12 mouse cellular contexts compared by ENCODE assay signal in genomic region chr16:87364231-87364630, GRCm38 (mm10). TPM values are rescaled to one million over a fixed set of nuclear protein-coding genes. Genes with fewer than 3 reads are reported as not detected.
DNase-seq lines count a peak whose midpoint lies in the region; ATAC-seq and TF ChIP-seq lines count a peak whose summit lies in the region.
"Had no signal": no experiment of that assay in that cellular context is flagged by ENCODE, and none has a peak within 500 bp of the region (broad histone marks: within the 10 kb centered on the region; RNA-seq: fewer than 3 reads in every experiment).

No protein-coding gene starts in this region.

- H3K27me3 ChIP-seq in heart, embryonic 13.5 days (replicated peaks), result no peaks in the 10 kb centered on the region
- no peaks in the 10 kb centered on the region for H3K27me3 ChIP-seq in heart, embryonic 11.5 days (ENCODE audit: control insufficient read depth, insufficient read depth, low read length)
- no peaks in the 10 kb centered on the region for H3K27me3 ChIP-seq in MEL (ENCODE audit: control insufficient read depth in 1 of 2, insufficient read depth in 2 of 2, low read length in 2 of 2)
- no peaks in the 10 kb centered on the region for H3K27me3 ChIP-seq in kidney, postnatal 0 days (ENCODE audit: insufficient read depth, low read length)
- no peaks in the 10 kb centered on the region for H3K27me3 ChIP-seq in hindbrain, embryonic 11.5 days (ENCODE audit: control insufficient read depth, insufficient read depth, low read length)
- H3K27me3 ChIP-seq: embryonic facial prominence, embryonic 13.5 days; intestine, embryonic 15.5 days; limb, embryonic 15.5 days; midbrain, embryonic 13.5 days had no signal

- no peak overlapping the region for H3K9ac ChIP-seq in heart, embryonic 13.5 days
- H3K9ac ChIP-seq in heart, embryonic 11.5 days (ENCODE audit: low read depth, low read length), result no peak overlapping the region
- no peak overlapping the region for H3K9ac ChIP-seq in MEL (ENCODE audit: control insufficient read depth, low read depth, low read length, poor library complexity, severe bottlenecking)
- no peak overlapping the region for H3K9ac ChIP-seq in kidney, postnatal 0 days (ENCODE audit: low read depth, low read length)
- no peak overlapping the region for H3K9ac ChIP-seq in hindbrain, embryonic 11.5 days (ENCODE audit: low read depth, low read length)
- H3K9ac ChIP-seq: embryonic facial prominence, embryonic 13.5 days; intestine, embryonic 15.5 days; limb, embryonic 15.5 days; midbrain, embryonic 13.5 days had no signal

- no peaks in the 10 kb centered on the region for H3K79me2 ChIP-seq in MEL (ENCODE audit: control insufficient read depth, insufficient read depth, low read length, poor library complexity)

- H3K27ac ChIP-seq in heart, embryonic 13.5 days (replicated peaks), result peak overlapping the region; percentile 51
- H3K27ac ChIP-seq in heart, embryonic 11.5 days (ENCODE audit: low read depth, low read length), result no peak overlapping the region
- no peak overlapping the region for H3K27ac ChIP-seq in MEL (ENCODE audit: control insufficient read depth, low read depth, low read length)
- no peak overlapping the region for H3K27ac ChIP-seq in kidney, postnatal 0 days
- no peak overlapping the region for H3K27ac ChIP-seq in hindbrain, embryonic 11.5 days (ENCODE audit: low read depth, low read length)
- H3K27ac ChIP-seq: embryonic facial prominence, embryonic 13.5 days; intestine, embryonic 15.5 days; limb, embryonic 15.5 days; midbrain, embryonic 13.5 days had no signal

- no peaks in the 10 kb centered on the region for H3K9me3 ChIP-seq in heart, embryonic 13.5 days
- H3K9me3 ChIP-seq in heart, embryonic 11.5 days (replicated peaks; ENCODE audit: control insufficient read depth, low read length), result no peaks in the 10 kb centered on the region
- H3K9me3 ChIP-seq in MEL (replicated peaks; ENCODE audit: insufficient read depth, low read length), result no peaks in the 10 kb centered on the region
- H3K9me3 ChIP-seq in kidney, postnatal 0 days (replicated peaks; ENCODE audit: low read length), result no peaks in the 10 kb centered on the region
- no peaks in the 10 kb centered on the region for H3K9me3 ChIP-seq in hindbrain, embryonic 11.5 days (ENCODE audit: control insufficient read depth, low read length)
- H3K9me3 ChIP-seq: embryonic facial prominence, embryonic 13.5 days; intestine, embryonic 15.5 days; limb, embryonic 15.5 days; midbrain, embryonic 13.5 days had no signal

- H3K4me2 ChIP-seq in heart, embryonic 13.5 days, result no peak overlapping the region
- H3K4me2 ChIP-seq in heart, embryonic 11.5 days, result no peak overlapping the region
- no peak overlapping the region for H3K4me2 ChIP-seq in kidney, postnatal 0 days (ENCODE audit: low read length)
- no peak overlapping the region for H3K4me2 ChIP-seq in hindbrain, embryonic 11.5 days (replicated peaks; ENCODE audit: low read depth, low read length)
- H3K4me2 ChIP-seq: embryonic facial prominence, embryonic 13.5 days; intestine, embryonic 15.5 days; limb, embryonic 15.5 days; midbrain, embryonic 13.5 days had no signal

- peaks cover 15% of the 10 kb centered on the region for H3K4me1 ChIP-seq in heart, embryonic 13.5 days
- H3K4me1 ChIP-seq in heart, embryonic 11.5 days (ENCODE audit: control insufficient read depth, insufficient read depth, low read length), result no peaks in the 10 kb centered on the region
- no peaks in the 10 kb centered on the region for H3K4me1 ChIP-seq in MEL (ENCODE audit: control insufficient read depth in 1 of 2, insufficient read depth in 2 of 2, low read length in 2 of 2)
- no peaks in the 10 kb centered on the region for H3K4me1 ChIP-seq in kidney, postnatal 0 days (replicated peaks; ENCODE audit: insufficient read depth, low read length)
- H3K4me1 ChIP-seq in hindbrain, embryonic 11.5 days (replicated peaks; ENCODE audit: control insufficient read depth, insufficient read depth, low read length), result no peaks in the 10 kb centered on the region
- H3K4me1 ChIP-seq: embryonic facial prominence, embryonic 13.5 days; limb, embryonic 15.5 days; midbrain, embryonic 13.5 days had no signal

- H3K4me3 ChIP-seq in heart, embryonic 13.5 days, result no peak overlapping the region
- H3K4me3 ChIP-seq in heart, embryonic 11.5 days (ENCODE audit: low read depth, low read length), result no peak overlapping the region
- no peak overlapping the region for H3K4me3 ChIP-seq in MEL (ENCODE audit: control insufficient read depth in 1 of 2, insufficient read depth in 1 of 2, low read depth in 2 of 2, low read length in 2 of 2)
- no peak overlapping the region for H3K4me3 ChIP-seq in kidney, postnatal 0 days (replicated peaks; ENCODE audit: low read depth, low read length)
- H3K4me3 ChIP-seq in hindbrain, embryonic 11.5 days (ENCODE audit: low read depth, low read length), result no peak overlapping the region
- H3K4me3 ChIP-seq: embryonic facial prominence, embryonic 13.5 days; intestine, embryonic 15.5 days; limb, embryonic 15.5 days; midbrain, embryonic 13.5 days had no signal

- WGBS in heart, embryonic 13.5 days, result 37% methylated on average over 4 of the region's 4 CpGs
- 72% methylated on average over 4 of the region's 4 CpGs for WGBS in heart, embryonic 11.5 days (ENCODE audit: insufficient replicate concordance)
- 83% methylated on average over 4 of the region's 4 CpGs for WGBS in kidney, postnatal 0 days
- 92% methylated on average over 4 of the region's 4 CpGs for WGBS in hindbrain, embryonic 11.5 days

- TF ChIP-seq POLR2A in MEL (IDR thresholded peaks at IDR 0.05; ENCODE audit: control insufficient read depth in 1 of 2, insufficient read depth in 1 of 2, low read depth in 1 of 2, low read length in 2 of 2, poor library complexity in 1 of 2), result no peak

- H3K36me3 ChIP-seq in heart, embryonic 13.5 days, result peaks cover 78% of the 10 kb centered on the region
- peaks cover 7% of the 10 kb centered on the region for H3K36me3 ChIP-seq in heart, embryonic 11.5 days (ENCODE audit: control insufficient read depth, insufficient read depth, low read length)
- peaks cover 0 to 3% of the 10 kb centered on the region in 2 experiments; a peak in 2 of 4 replicates for H3K36me3 ChIP-seq in MEL (ENCODE audit: control insufficient read depth in 1 of 2, insufficient read depth in 2 of 2, low read length in 2 of 2)
- H3K36me3 ChIP-seq in kidney, postnatal 0 days (ENCODE audit: insufficient read depth, low read length), result peaks cover 42% of the 10 kb centered on the region
- H3K36me3 ChIP-seq in hindbrain, embryonic 11.5 days (ENCODE audit: control insufficient read depth, insufficient read depth, low read length), result peaks cover 3% of the 10 kb centered on the region; the same call in 1 of the 2 replicates
- H3K36me3 ChIP-seq: intestine, embryonic 15.5 days had no signal

- TF ChIP-seq CTCF in MEL (IDR thresholded peaks at IDR 0.05 in 2 of 3, conservative IDR thresholded peaks at IDR 0.05 in 1 of 3; ENCODE audit: control insufficient read depth in 1 of 3, insufficient read depth in 1 of 3, low read depth in 2 of 3, low read length in 3 of 3, poor library complexity in 1 of 3, severe bottlenecking in 1 of 3), result no peak
- no peak for TF ChIP-seq CTCF in kidney, postnatal 0 days (IDR thresholded peaks at IDR 0.05; ENCODE audit: low read depth)

- no peak for TF ChIP-seq RAD21 in MEL (IDR thresholded peaks at IDR 0.05; ENCODE audit: low read depth, low read length)

- ATAC-seq in heart, embryonic 13.5 days (ENCODE audit: extremely low read depth, insufficient number of reproducible peaks, low FRiP score, low TSS enrichment), result no peak
- ATAC-seq in heart, embryonic 11.5 days (replicated peaks; ENCODE audit: insufficient number of reproducible peaks, low FRiP score, low TSS enrichment), result no peak; the same call in 1 of the 2 replicates
- ATAC-seq in kidney, postnatal 0 days (replicated peaks; ENCODE audit: low FRiP score, low read depth), result no peak
- no peak for ATAC-seq in activated CD4-positive, CD25-positive, alpha-beta regulatory T cell, adult 4 months
- no peak for ATAC-seq in hindbrain, embryonic 11.5 days (ENCODE audit: low FRiP score)
- ATAC-seq: intestine, embryonic 15.5 days; midbrain, embryonic 13.5 days had no signal

- DNase-seq in MEL (ENCODE audit: low read depth, low spot score), result peak; percentile 25
- DNase-seq in cerebellum, adult 11-12 months, result peak; percentile 83
- peak; percentile 10 for DNase-seq in kidney, postnatal 0 days (ENCODE audit: low spot score)
- DNase-seq in layer of hippocampus, adult 11-12 months (ENCODE audit: low spot score), result no peak
- no peak for DNase-seq in hindbrain, embryonic 11.5 days (ENCODE audit: low spot score)

- TF ChIP-seq EP300 in MEL (IDR thresholded peaks at IDR 0.05; ENCODE audit: low read depth in 1 of 2, low read length in 2 of 2), result no peak

TF ChIP-seq in MEL, 35 proteins besides CTCF, POLR2A, EP300 and RAD21 (continues in another document):
- TF ChIP-seq ETS1 (IDR thresholded peaks at IDR 0.05; ENCODE audit: low read depth, low read length) (no peak), JUND (IDR thresholded peaks at IDR 0.05; ENCODE audit: low read depth, low read length) (no peak), MAX (IDR thresholded peaks at IDR 0.05; ENCODE audit: low read length) (no peak), POLR2AphosphoS5 (IDR thresholded peaks at IDR 0.05; ENCODE audit: borderline replicate concordance, low read depth, low read length) (no peak), E2F4 (IDR thresholded peaks at IDR 0.05; ENCODE audit: borderline replicate concordance, low read depth, low read length) (no peak), GABPA (IDR thresholded peaks at IDR 0.05; ENCODE audit: low read depth, low read length) (no peak), ZC3H11A (IDR thresholded peaks at IDR 0.05; ENCODE audit: low read depth, low read length) (no peak), POLR2AphosphoS2 (IDR thresholded peaks at IDR 0.05; ENCODE audit: low read length) (no peak), MEF2A (IDR thresholded peaks at IDR 0.05; ENCODE audit: extremely low read depth, insufficient replicate concordance, low read depth, low read length, poor library complexity, severe bottlenecking) (no peak), TCF12 (IDR thresholded peaks at IDR 0.05; ENCODE audit: low read depth, low read length) (no peak), USF1 (IDR thresholded peaks at IDR 0.05; ENCODE audit: low read depth, low read length) (no peak), NRF1 (IDR thresholded peaks at IDR 0.05; ENCODE audit: insufficient read depth, low read depth, low read length, poor library complexity, severe bottlenecking) (no peak)

RNA-seq across cellular contexts. Expression of gene N6amt1, which starts 10.2 kb away (rescaled TPM):
- polyA plus RNA-seq in heart, embryonic 13.5 days (2015; fragmentation: Nextera tagmentation; extraction: Ambion mirVana), result 26.9 and 27.5 TPM in 2 replicates
- polyA plus RNA-seq in heart, embryonic 11.5 days (2014; fragmentation: Nextera tagmentation; extraction: Ambion mirVana), result 23.2 and 24.7 TPM in 2 replicates
- total RNA-seq in MEL (2012; rRNA removed), result 14.4 and 16.1 TPM in 2 replicates
- 10 to 100 TPM in 1 of 2 experiments, not detected in 1; 24.6 TPM for polyA plus RNA-seq in MEL (2012; ENCODE audit: insufficient read depth in 1 of 2, insufficient read length in 2 of 2, low read depth in 1 of 2, low replicate concordance in 2 of 2, missing spikeins in 1 of 2)
- polyA plus RNA-seq in kidney, postnatal 0 days (2015; fragmentation: Nextera tagmentation; extraction: Ambion mirVana), result 27.2 and 30.6 TPM in 2 replicates
- 10 to 100 TPM; 18.8 to 20.4 TPM for polyA plus RNA-seq in activated CD4-positive, CD25-positive, alpha-beta regulatory T cell, adult 4 months (2017; shearing (Covaris generic))
- 15.6 and 19.3 TPM in 2 replicates for polyA plus RNA-seq in hindbrain, embryonic 11.5 days (2014; fragmentation: Nextera tagmentation; extraction: Ambion mirVana)

Comparison
In these comparisons a context has a peak if more than half of its experiments do, and no peak if none do; other contexts are left out.
1. DNase-seq: peak in MEL (single experiment), cerebellum, adult 11-12 months (single experiment) and kidney, postnatal 0 days (single experiment); none in layer of hippocampus, adult 11-12 months (single experiment) and hindbrain, embryonic 11.5 days (single experiment).